Mouse (Mus musculus): ENCODE results near the gene Pipox. TPM values are rescaled to one million over a fixed set of nuclear protein-coding genes. Genes with fewer than 3 reads are reported as not detected.

Gene Pipox
- polyA plus RNA-seq (2017; shearing (Covaris generic)) = 1.8 TPM

GRCm38 (mm10) chr11:77893787-77894718, at the start of gene Pipox:
Gene Pipox (minus strand): TSS chr11:77894096.

DNA sequence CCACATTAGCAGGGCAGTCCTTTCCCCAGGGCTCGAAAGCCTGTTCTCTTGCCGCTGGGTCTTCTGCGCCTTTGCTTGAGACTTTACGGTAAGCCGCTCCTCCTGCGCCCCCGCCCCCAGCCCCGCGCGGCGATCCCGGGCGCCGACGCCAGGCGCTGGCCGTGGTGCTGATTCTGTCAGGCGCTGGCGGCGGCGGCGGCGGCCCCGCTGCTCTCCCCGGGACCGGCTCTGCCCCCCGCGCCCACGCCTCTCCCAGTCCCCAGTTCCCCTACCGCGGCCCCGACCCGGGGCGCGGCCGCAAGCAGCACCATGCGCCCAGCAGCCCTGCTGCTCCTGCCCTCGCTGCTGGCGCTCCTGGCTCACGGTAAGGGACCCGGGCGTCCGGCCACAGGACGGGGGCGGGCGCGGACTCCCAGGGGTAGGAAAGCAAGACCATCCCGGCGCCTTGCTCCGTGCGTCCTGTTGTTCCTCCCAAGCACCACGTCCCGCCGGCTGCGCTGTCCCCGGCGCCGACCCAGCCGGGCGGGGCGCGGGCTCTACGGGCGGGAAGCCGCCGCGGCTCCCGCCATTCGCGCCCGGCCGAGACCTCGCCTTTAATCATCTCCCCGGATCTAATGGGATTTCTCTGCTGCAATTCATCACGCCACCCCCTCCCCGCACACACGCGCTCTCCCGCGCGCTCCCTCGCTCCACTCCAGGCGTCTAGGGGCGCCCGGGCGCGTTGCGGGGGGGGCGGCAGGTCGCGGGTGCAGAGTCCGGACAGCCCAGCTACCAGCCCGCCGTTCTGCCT, 37.0 kb upstream of the Pipox start, which contains the start of gene Sez6:
TSS of gene Sez6 (plus strand) at position 50 of the 790 bp plus-strand sequence.

Other genes starting within 250 kb of the Pipox start
- 90.6 TPM for gene Nufip2, start 207.9 kb downstream of the Pipox start, polyA plus RNA-seq (2017; shearing (Covaris generic))
- 0.27 TPM for gene Cryba1, start 168.8 kb downstream of the Pipox start, polyA plus RNA-seq (2017; shearing (Covaris generic))
- 81.4 TPM for gene Myo18a, start 130.8 kb downstream of the Pipox start, polyA plus RNA-seq (2017; shearing (Covaris generic))
- gene Gm10277, start 106.3 kb downstream of the Pipox start, polyA plus RNA-seq (2017; shearing (Covaris generic)) = 0.41 TPM
- not detected for gene Sez6, start 36.7 kb upstream of the Pipox start, polyA plus RNA-seq (2017; shearing (Covaris generic))
- gene Phf12, start 88.7 kb upstream of the Pipox start, polyA plus RNA-seq (2017; shearing (Covaris generic)) = 29.9 TPM
- 1.5 TPM for gene Dhrs13, start 138.2 kb upstream of the Pipox start, polyA plus RNA-seq (2017; shearing (Covaris generic))
- gene Flot2, start 143.8 kb upstream of the Pipox start, polyA plus RNA-seq (2017; shearing (Covaris generic)) = 34.0 TPM
- 40.5 TPM for gene Eral1, start 186.3 kb upstream of the Pipox start, polyA plus RNA-seq (2017; shearing (Covaris generic))
- gene Fam222b, start 200.6 kb upstream of the Pipox start, polyA plus RNA-seq (2017; shearing (Covaris generic)) = 28.8 TPM

Data from inflammation-experienced regulatory T-cells, adult 16 weeks (primary cell).